Mouse (Mus musculus): Measurements from ENCODE around the gene Gm37240.

DNA sequence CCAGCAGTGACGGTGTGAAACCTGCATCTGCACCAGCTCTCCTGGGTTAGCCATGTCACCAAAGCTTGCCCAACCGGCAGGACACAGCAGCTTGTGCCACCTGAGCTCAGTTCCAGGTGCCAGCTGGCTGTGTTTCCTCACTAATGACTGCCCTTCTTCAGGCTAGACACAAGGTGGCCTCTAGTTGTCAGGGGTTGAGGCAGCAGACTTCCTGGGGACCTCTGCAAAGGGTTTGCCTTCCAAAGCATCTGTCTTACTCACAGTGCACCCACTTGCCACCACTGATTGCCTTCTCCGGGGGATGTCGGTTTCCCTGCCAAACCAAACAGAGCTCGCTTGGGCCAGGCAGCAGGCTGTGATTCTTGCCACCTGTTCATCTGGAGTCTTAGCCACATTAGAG lies 1199.1 kb downstream of the Gm37240 start:
- TF ChIP-seq CTCF (IDR thresholded peaks at IDR 0.05; ENCODE audit: low read depth, low read length) (no peak), POLR2A (IDR thresholded peaks at IDR 0.05; ENCODE audit: borderline replicate concordance, low read depth, low read length) (no peak)

All from bone marrow macrophage, adult 2 months (primary cell).